Mouse (Mus musculus): ENCODE measurements at regions not wholly inside any gene's neighbourhood (a gene's known extent, or its start where the extent isn't known, plus 50 kb on each side); places are given as distances from the start of the nearest gene placed in this dataset.

DNA sequence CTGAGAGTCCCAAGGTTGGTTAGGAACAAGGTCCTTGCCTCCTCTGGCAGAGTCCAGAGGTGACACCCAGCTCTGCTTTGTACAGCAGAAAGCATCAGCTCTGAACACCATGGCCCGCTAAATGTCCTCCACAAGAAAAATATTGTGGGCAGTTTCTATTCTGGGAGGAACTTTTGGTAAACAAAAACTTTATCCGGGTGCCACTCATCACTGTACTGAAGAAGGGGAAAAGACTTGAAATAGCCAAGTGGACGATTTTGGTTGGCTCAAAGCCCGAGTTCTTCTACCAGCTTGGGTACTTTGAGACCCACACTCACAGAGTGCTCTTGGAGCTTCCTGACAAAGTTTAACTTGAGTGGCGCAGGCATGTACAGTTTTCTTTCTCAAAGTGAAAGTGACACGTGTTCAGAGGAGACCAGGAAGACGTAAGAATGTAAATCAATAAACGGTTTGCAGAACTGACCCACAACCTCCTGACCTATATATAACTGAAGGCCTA lies 309.2 kb downstream of the Gadd45g start:
- TF ChIP-seq CTCF (IDR thresholded peaks at IDR 0.05; ENCODE audit: control insufficient read depth, insufficient read depth, insufficient replicate concordance, low read depth, low read length) = no peak
- TF ChIP-seq POLR2A (IDR thresholded peaks at IDR 0.05; ENCODE audit: control insufficient read depth, low read depth, low read length) = no peak
